Mouse (Mus musculus): ENCODE data around the gene Capn12.

Capn12 gene

DNA sequence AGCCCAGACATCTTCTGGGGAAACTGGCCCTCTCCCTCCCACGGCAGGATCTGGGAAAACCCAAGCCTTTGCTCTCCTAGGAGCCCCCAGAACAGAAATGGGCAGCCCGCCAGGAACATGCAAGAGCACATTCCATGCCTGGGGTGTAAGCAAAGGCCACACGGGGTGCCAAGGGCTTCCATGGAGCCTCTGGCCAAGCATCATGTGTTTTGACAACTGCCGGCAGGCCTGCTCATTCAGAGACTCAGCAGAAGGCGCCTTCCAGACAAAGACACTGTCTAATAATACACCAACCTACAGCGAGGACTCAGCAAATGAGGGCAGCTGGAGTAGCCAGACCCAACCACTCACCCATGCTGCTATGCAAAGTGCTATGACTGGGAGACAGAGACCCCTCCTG lies 38.6 kb downstream of the Capn12 start:
- peak; percentile 97 for DNase-seq (ENCODE audit: inconsistent ontology term)

GRCm38 (mm10) chr7:28921178-28921577 lies 40.0 kb downstream of the Capn12 start:
- no peak for DNase-seq (ENCODE audit: inconsistent ontology term)

- peak; percentile 79 for DNase-seq (ENCODE audit: inconsistent ontology term)
Measured at GRCm38 (mm10) chr7:28921722-28922465, 40.7 kb downstream of the Capn12 start.

- DNase-seq (ENCODE audit: inconsistent ontology term), result no peak
Measured at GRCm38 (mm10) chr7:28922606-28923005, 41.4 kb downstream of the Capn12 start.

DNA sequence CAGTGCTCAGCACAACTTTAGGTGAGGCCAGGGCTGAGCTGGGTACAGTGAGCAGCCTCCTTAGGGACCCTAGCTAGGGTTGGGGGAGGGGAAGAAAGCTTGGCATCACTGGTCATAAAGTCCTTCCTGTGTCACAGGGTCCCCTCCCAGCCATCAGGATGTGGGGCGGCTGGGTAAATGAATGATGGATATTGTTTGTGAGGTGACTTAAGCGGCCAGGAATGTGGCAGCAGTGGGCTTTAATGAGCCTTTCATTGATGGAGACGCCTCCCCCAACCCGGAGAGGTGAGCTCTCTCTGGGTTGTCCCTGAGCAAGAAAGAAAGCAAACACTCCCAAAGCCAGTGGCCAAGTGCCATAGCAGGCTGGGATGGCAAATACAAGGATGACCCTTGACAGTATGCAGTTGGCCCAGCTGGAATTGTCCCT lies 42.7 kb downstream of the Capn12 start:
- peak; percentile 98 for DNase-seq (ENCODE audit: inconsistent ontology term)

DNA sequence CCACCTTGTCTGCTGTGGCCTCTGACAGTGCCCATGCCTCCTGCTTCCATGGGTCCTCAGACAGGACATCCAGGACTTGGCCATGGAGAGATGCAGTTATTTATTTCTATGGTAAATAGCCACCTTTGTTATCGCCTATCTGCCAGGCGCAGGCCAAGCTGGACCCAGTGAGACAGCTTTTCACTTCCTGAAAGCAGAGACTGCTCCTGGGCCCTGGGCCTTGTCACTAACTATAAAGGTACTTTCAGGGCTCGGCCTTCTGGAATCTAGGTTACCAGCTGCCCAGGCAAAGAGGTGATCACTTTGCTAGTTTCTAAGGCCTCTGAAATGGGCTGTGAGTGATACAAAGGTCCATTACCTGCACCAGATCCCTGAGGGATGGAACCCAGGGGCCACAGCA lies 43.6 kb downstream of the Capn12 start:
- DNase-seq (ENCODE audit: inconsistent ontology term), result no peak

DNA sequence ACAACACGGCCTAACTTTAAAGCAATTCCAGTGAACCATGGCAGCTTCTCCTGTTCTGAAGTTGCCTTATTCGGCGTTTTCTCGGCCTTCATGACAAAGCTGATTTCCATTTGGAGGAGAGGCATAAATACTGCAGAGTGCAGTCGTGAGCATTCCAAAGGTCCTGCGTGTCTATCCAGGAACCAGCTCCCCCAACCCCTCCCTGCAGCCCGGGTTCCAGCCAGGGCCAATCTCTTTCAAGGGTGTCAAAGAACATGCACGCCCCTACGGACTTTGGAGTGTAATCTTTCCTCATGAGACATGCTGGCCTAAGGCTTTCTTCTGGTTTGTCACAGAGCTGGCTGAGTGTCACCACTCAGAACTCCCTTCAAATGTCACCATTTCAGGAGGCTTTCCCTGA lies 44.1 kb downstream of the Capn12 start:
- DNase-seq (ENCODE audit: inconsistent ontology term), result peak; percentile 98

DNA sequence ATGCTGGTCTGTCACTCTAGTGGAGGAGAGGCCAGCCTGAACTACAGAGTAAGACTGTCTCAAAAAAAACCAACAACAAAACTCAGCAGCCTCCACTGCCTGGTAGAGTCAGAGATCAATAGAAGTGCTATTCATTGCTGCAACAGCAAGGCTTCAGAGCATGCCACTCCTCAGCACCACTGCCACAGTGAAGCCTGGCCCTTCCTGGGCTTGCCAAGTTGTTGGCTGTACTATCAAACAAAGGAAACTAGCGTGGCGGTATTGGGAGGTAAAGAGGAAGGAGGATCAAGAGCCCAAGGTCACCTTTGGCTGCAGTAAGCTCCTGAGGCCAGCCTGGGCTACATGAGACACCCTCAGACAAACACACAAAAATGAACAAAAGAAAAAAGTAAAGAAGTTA lies 45.0 kb downstream of the Capn12 start:
- no peak for DNase-seq (ENCODE audit: inconsistent ontology term)

GRCm38 (mm10) chr7:28929381-28929780 lies 48.2 kb downstream of the Capn12 start:
- DNase-seq (ENCODE audit: inconsistent ontology term), result no peak

GRCm38 (mm10) chr7:28930320-28931031 lies 49.3 kb downstream of the Capn12 start:
- peak; percentile 69 for DNase-seq (ENCODE audit: inconsistent ontology term)

DNA sequence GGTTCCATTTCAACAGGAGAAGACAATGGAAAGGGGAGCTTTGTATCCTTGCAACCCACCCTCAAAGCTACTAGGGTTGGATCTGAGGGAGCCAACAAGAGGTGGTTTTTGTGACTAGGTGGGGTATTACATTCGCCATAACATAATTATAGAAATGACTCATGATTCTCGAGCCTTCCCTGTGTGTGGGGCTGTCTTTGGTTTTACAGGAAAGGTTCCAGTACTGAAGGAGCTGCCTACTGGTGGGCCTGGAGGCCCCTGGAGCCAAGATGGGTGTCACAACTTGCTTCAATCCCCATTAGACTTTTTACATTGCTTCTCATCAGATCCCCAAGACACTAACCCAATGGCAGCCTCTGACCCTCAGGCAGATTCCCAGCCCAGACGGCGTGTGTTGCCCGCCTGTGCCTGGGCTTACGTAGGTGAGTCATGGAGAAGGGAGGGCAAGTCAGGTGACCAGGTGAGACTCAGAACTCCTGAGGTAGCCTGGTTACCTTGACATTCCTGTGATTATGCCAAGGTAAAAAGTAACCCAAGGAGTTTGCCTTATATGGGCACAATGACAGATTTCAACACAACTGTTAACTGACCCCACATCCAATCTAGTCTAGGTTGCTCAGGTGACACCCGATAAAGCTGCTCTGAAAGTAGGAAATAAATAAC lies 49.9 kb downstream of the Capn12 start:
- DNase-seq (ENCODE audit: inconsistent ontology term), result no peak

GRCm38 (mm10) chr7:28931695-28932039 lies 50.4 kb downstream of the Capn12 start:
- DNase-seq (ENCODE audit: inconsistent ontology term), result no peak

DNA sequence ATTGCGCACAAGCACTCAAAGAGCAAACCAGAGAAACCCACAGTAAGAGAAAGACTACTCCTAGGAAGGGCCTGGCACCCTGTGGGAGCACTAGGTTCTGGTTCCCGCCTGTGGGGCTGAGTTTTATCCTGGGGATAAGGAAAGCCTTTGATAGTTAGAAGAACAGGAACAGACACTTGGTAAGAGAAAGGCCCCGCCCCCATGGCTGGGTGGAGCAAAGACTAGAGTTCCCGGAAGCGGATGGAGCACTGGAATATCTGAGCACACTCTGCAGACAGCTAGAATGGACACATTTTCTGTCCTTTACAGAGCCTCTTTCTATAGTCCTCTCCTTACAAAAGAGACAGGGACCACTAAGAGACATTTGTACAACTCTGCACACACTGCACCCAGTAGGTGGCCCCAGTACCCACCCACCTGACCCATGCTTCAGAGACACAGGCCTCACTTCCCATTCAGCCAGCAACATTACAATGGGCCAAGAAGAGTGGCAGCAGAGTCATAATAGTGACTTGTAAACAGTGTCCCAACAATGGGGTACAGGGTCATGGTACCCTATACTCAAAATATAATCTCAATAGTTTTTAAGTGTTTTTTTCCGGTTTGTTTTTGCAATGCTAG lies 51.3 kb downstream of the Capn12 start:
- no peak for DNase-seq (ENCODE audit: inconsistent ontology term)

GRCm38 (mm10) chr7:28933825-28934224 lies 52.6 kb downstream of the Capn12 start:
- no peak for DNase-seq (ENCODE audit: inconsistent ontology term)

DNA sequence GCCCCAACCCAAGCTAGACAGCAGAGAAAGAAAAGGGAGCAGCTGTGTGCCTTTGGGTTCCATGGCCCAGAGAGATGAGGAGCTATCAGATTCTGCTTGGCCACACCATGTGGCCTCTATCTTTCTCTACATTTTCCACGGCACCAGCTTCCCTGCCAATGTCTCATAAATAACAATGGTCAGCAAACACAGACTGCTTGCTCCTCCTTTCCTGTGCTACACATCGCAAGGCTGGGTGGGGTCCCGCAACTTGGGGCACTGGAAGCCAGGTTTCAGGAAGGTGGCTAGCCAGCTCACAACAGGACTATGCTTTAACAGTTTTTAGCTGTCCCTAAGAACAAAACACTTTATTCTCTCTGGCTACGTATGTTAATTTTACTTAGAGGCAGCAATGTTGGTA lies 55.6 kb downstream of the Capn12 start:
- no peak for DNase-seq (ENCODE audit: inconsistent ontology term)

- peak; percentile 90 for DNase-seq (ENCODE audit: inconsistent ontology term)
Measured at GRCm38 (mm10) chr7:28938654-28939053, 57.4 kb downstream of the Capn12 start.

GRCm38 (mm10) chr7:28939418-28940183 lies 58.4 kb downstream of the Capn12 start:
- DNase-seq (ENCODE audit: inconsistent ontology term), result no peak

DNA sequence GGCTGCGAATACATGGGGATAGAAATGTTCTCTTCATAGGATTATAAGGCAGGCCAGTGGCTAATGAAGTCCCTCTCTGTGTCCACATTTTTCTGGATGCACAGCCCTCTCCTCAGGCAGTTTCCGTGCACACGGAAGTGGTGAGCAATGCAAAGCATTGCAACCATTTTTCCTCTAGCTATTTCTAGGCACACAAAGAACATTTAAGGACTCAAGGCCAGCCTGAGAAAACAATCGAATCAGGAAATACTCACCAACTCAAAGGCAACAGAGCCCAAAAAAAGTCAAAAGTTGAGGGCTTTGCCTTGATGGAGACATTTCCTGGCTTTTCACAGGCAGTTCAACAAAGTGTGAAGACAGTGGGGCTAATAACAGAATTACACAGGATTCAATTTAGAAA lies 59.9 kb downstream of the Capn12 start:
- DNase-seq (ENCODE audit: inconsistent ontology term), result no peak

GRCm38 (mm10) chr7:28941542-28941941 lies 60.3 kb downstream of the Capn12 start:
- no peak for DNase-seq (ENCODE audit: inconsistent ontology term)
